10 mouse cellular contexts compared by ENCODE assay signal in the genomic region with DNA sequence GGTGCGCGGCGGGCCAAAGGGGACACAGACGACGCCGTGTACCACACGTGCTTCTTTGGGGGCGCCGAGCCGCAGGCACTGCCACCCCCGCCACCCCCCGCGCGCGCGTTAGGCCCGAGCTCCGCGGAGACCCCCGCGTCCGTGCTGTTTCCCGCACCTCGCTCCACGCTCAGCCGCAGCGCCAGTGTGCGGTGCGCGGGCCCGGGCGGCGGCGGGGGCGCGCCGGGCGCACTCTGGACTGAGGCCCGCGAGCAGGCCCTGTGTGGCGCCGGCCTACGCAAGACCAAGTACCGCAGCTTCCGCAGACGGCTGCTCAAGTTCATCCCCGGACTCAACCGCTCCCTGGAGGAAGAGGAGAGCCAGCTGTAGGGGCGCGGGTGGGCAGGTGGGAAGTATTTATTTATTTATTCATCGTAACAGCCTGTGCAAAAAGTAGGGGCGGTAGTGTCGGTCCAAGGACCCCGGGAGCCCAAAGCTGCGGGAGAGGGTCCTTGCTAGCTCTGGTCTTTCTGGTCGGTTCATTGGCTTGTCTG. TPM values are rescaled to one million over a fixed set of nuclear protein-coding genes. Genes with fewer than 3 reads are reported as not detected.
DNase-seq lines count a peak whose midpoint lies in the region; ATAC-seq and TF ChIP-seq lines count a peak whose summit lies in the region.
"Had no signal": no experiment of that assay in that cellular context is flagged by ENCODE, and none has a peak within 500 bp of the region (broad histone marks: within the 10 kb centered on the region; RNA-seq: fewer than 3 reads in every experiment).

No protein-coding gene starts in this region.

- H3K4me1 ChIP-seq in heart, embryonic 11.5 days (ENCODE audit: control insufficient read depth, insufficient read depth, low read length), result peaks cover 12% of the 10 kb centered on the region
- peaks cover 25% of the 10 kb centered on the region for H3K4me1 ChIP-seq in lung, postnatal 0 days (ENCODE audit: insufficient read depth, low read depth, low read length)
- 0 out of 2 replicates have a peak, but pooled peaks cover 3% of the 10 kb centered on the region for H3K4me1 ChIP-seq in intestine, postnatal 0 days (replicated peaks; ENCODE audit: control insufficient read depth, insufficient read depth, low read length)
- H3K4me1 ChIP-seq in olfactory bulb, adult 2 months (ENCODE audit: control insufficient read depth, insufficient read depth, low read length), result peaks cover 72% of the 10 kb centered on the region

- H3K27me3 ChIP-seq in heart, embryonic 11.5 days (ENCODE audit: control insufficient read depth, insufficient read depth, low read length), result peaks cover 6% of the 10 kb centered on the region; the same call in 1 of the 2 replicates
- H3K27me3 ChIP-seq in lung, postnatal 0 days (replicated peaks; ENCODE audit: insufficient read depth, low read length), result no peaks in the 10 kb centered on the region
- no peaks in the 10 kb centered on the region for H3K27me3 ChIP-seq in intestine, postnatal 0 days (replicated peaks; ENCODE audit: control insufficient read depth, insufficient read depth, low read length)

- ATAC-seq in heart, embryonic 11.5 days (replicated peaks; ENCODE audit: insufficient number of reproducible peaks, low FRiP score, low TSS enrichment), result no peak
- no peak for ATAC-seq in lung, postnatal 0 days
- ATAC-seq in intestine, postnatal 0 days, result no peak
- ATAC-seq: activated CD4-positive, CD25-positive, alpha-beta regulatory T cell, adult 4 months had no signal

- peak overlapping the region; percentile 27 for H3K4me3 ChIP-seq in heart, embryonic 11.5 days (ENCODE audit: low read depth, low read length)
- no peak overlapping the region for H3K4me3 ChIP-seq in lung, postnatal 0 days (ENCODE audit: low read depth, low read length)
- H3K4me3 ChIP-seq in intestine, postnatal 0 days (ENCODE audit: low read depth, low read length), result no peak overlapping the region
- no peak overlapping the region for H3K4me3 ChIP-seq in olfactory bulb, adult 2 months (ENCODE audit: insufficient read depth, low read depth, low read length)

- peak overlapping the region; percentile 67 for H3K9ac ChIP-seq in heart, embryonic 11.5 days (ENCODE audit: low read depth, low read length)
- no peak overlapping the region for H3K9ac ChIP-seq in lung, postnatal 0 days (replicated peaks; ENCODE audit: low read depth)
- no peak overlapping the region for H3K9ac ChIP-seq in intestine, postnatal 0 days (ENCODE audit: low read depth, low read length)

- no peak overlapping the region for H3K27ac ChIP-seq in heart, embryonic 11.5 days (ENCODE audit: low read depth, low read length)
- H3K27ac ChIP-seq in lung, postnatal 0 days (ENCODE audit: low read length), result peak overlapping the region; percentile 93; the same call in 1 of the 2 replicates
- H3K27ac ChIP-seq in intestine, postnatal 0 days (ENCODE audit: low read depth, low read length), result peak overlapping the region; percentile 54; the same call in 1 of the 2 replicates
- H3K27ac ChIP-seq in olfactory bulb, adult 2 months (ENCODE audit: insufficient read depth, low read depth, low read length), result peak overlapping the region; percentile 28; the same call in 1 of the 2 replicates

- no peaks in the 10 kb centered on the region for H3K9me3 ChIP-seq in heart, embryonic 11.5 days (replicated peaks; ENCODE audit: control insufficient read depth, low read length)
- no peaks in the 10 kb centered on the region for H3K9me3 ChIP-seq in lung, postnatal 0 days (ENCODE audit: low read length)
- H3K9me3 ChIP-seq in intestine, postnatal 0 days (ENCODE audit: control insufficient read depth), result no peaks in the 10 kb centered on the region

- H3K36me3 ChIP-seq in heart, embryonic 11.5 days (ENCODE audit: control insufficient read depth, insufficient read depth, low read length), result peaks cover 11% of the 10 kb centered on the region
- peaks cover 17% of the 10 kb centered on the region for H3K36me3 ChIP-seq in lung, postnatal 0 days (ENCODE audit: insufficient read depth, low read length)
- peaks cover 12% of the 10 kb centered on the region; the same call in 1 of the 2 replicates for H3K36me3 ChIP-seq in intestine, postnatal 0 days (ENCODE audit: control insufficient read depth, insufficient read depth)

- WGBS in heart, embryonic 11.5 days (ENCODE audit: insufficient replicate concordance), result 48% methylated on average over 56 of the region's 56 CpGs
- 72% methylated on average over 37 of the region's 56 CpGs for WGBS in lung, postnatal 0 days
- 68% methylated on average over 56 of the region's 56 CpGs for WGBS in intestine, postnatal 0 days
- 77% methylated on average over 56 of the region's 56 CpGs for WGBS in olfactory bulb, adult 2 months

- no peak for DNase-seq in heart, adult 8-10 months (ENCODE audit: low spot score)
- DNase-seq in lung, postnatal 0 days (ENCODE audit: low spot score), result no peak
- DNase-seq in lung, postnatal 4 days, result no peak
- no peak for DNase-seq in gastrocnemius, postnatal 25 days
- no peak for DNase-seq in cerebellum, postnatal 14 days
- DNase-seq: cerebellum, adult 9-11 months had no signal

- peak overlapping the region; percentile 65 for H3K4me2 ChIP-seq in heart, embryonic 11.5 days
- no peak overlapping the region for H3K4me2 ChIP-seq in lung, postnatal 0 days (replicated peaks; ENCODE audit: low read depth, low read length)
- peak overlapping the region; percentile 30; the same call in 1 of the 2 replicates for H3K4me2 ChIP-seq in intestine, postnatal 0 days (replicated peaks; ENCODE audit: low read depth)

- no peak for TF ChIP-seq POLR2A in olfactory bulb, adult 2 months (IDR thresholded peaks at IDR 0.05; ENCODE audit: insufficient read depth, low read depth, low read length)

- no peak for TF ChIP-seq EP300 in lung, postnatal 0 days (IDR thresholded peaks at IDR 0.05)

- no peak for TF ChIP-seq CTCF in lung, postnatal 0 days (IDR thresholded peaks at IDR 0.05)
- no peak for TF ChIP-seq CTCF in intestine, postnatal 0 days (IDR thresholded peaks at IDR 0.05; ENCODE audit: low read depth)
- no peak for TF ChIP-seq CTCF in olfactory bulb, adult 2 months (IDR thresholded peaks at IDR 0.05; ENCODE audit: insufficient read depth, low read depth, low read length)

RNA-seq across cellular contexts. Expression of a gene that starts 7.7 kb away (rescaled TPM):
- polyA plus RNA-seq in heart, embryonic 11.5 days (2014; fragmentation: Nextera tagmentation; extraction: Ambion mirVana), result 4.1 TPM in 2 replicates
- 10 to 100 TPM in 1 of 4 experiments, 1 to 10 TPM in 3; 7.6 to 10.2 (median 9.5) TPM for total RNA-seq in heart, adult 8-10 months (2022)
- polyA plus RNA-seq in lung, postnatal 0 days (2015; fragmentation: Nextera tagmentation; extraction: Ambion mirVana), result 8.2 and 8.6 TPM in 2 replicates
- 1.7 and 2.0 TPM in 2 replicates for polyA plus RNA-seq in intestine, postnatal 0 days (2015; fragmentation: Nextera tagmentation; extraction: Ambion mirVana)
- polyA plus RNA-seq in olfactory bulb, adult 2 months (2012; ENCODE audit: insufficient read depth, insufficient read length, low replicate concordance, missing spikeins), result not detected in 2 replicates
- 1 to 10 TPM; 4.3 to 5.7 TPM for total RNA-seq in gastrocnemius, postnatal 25 days (2021)
- polyA plus RNA-seq: activated CD4-positive, CD25-positive, alpha-beta regulatory T cell, adult 4 months had no signal

RNA-seq across cellular contexts. Expression of a gene that starts 22.4 kb away (rescaled TPM):
- 7.5 and 8.1 TPM in 2 replicates for polyA plus RNA-seq in heart, embryonic 11.5 days (2014; fragmentation: Nextera tagmentation; extraction: Ambion mirVana)
- total RNA-seq in heart, adult 8-10 months (2022), result 10 to 100 TPM in 3 of 4 experiments, 1 to 10 TPM in 1; 7.0 to 23.9 (median 12.6) TPM
- 7.8 and 11.8 TPM in 2 replicates for polyA plus RNA-seq in lung, postnatal 0 days (2015; fragmentation: Nextera tagmentation; extraction: Ambion mirVana)
- polyA plus RNA-seq in intestine, postnatal 0 days (2015; fragmentation: Nextera tagmentation; extraction: Ambion mirVana), result 5.9 and 10.0 TPM in 2 replicates
- not detected in 2 replicates for polyA plus RNA-seq in olfactory bulb, adult 2 months (2012; ENCODE audit: insufficient read depth, insufficient read length, low replicate concordance, missing spikeins)
- total RNA-seq in gastrocnemius, postnatal 25 days (2021), result 10 to 100 TPM; 52.2 to 90.7 TPM

RNA-seq across cellular contexts. Expression of a gene that starts 52.4 kb away (rescaled TPM):
- 49.4 and 50.1 TPM in 2 replicates for polyA plus RNA-seq in heart, embryonic 11.5 days (2014; fragmentation: Nextera tagmentation; extraction: Ambion mirVana)
- total RNA-seq in heart, adult 8-10 months (2022), result 10 to 100 TPM; 21.1 to 25.4 (median 21.4) TPM
- polyA plus RNA-seq in lung, postnatal 0 days (2015; fragmentation: Nextera tagmentation; extraction: Ambion mirVana), result 73.1 and 74.2 TPM in 2 replicates
- polyA plus RNA-seq in intestine, postnatal 0 days (2015; fragmentation: Nextera tagmentation; extraction: Ambion mirVana), result 46.5 and 50.9 TPM in 2 replicates
- not detected in 2 replicates for polyA plus RNA-seq in olfactory bulb, adult 2 months (2012; ENCODE audit: insufficient read depth, insufficient read length, low replicate concordance, missing spikeins)
- total RNA-seq in gastrocnemius, postnatal 25 days (2021), result 10 to 100 TPM; 22.3 to 31.3 TPM

RNA-seq across cellular contexts. Expression of a gene that starts 57.8 kb away (rescaled TPM):
- 8.0 and 8.9 TPM in 2 replicates for polyA plus RNA-seq in heart, embryonic 11.5 days (2014; fragmentation: Nextera tagmentation; extraction: Ambion mirVana)
- 10 to 100 TPM; 12.1 to 14.7 (median 13.9) TPM for total RNA-seq in heart, adult 8-10 months (2022)
- 6.6 and 7.4 TPM in 2 replicates for polyA plus RNA-seq in lung, postnatal 0 days (2015; fragmentation: Nextera tagmentation; extraction: Ambion mirVana)
- 6.0 and 6.8 TPM in 2 replicates for polyA plus RNA-seq in intestine, postnatal 0 days (2015; fragmentation: Nextera tagmentation; extraction: Ambion mirVana)
- polyA plus RNA-seq in olfactory bulb, adult 2 months (2012; ENCODE audit: insufficient read depth, insufficient read length, low replicate concordance, missing spikeins), result not detected in 2 replicates
- 10 to 100 TPM; 23.0 to 34.4 TPM for total RNA-seq in gastrocnemius, postnatal 25 days (2021)

Comparison
In these comparisons a context has a peak if more than half of its experiments do, and no peak if none do; other contexts are left out.
1. RNA of a gene that starts 52.4 kb away (polyA plus RNA-seq): 73.1 to 74.2 TPM in lung, postnatal 0 days, 46.5 to 50.9 TPM in intestine, postnatal 0 days and 49.4 to 50.1 TPM in heart, embryonic 11.5 days; not detected in olfactory bulb, adult 2 months; every median in the first group is over 10 times any median in the second.